In the genomic region with DNA sequence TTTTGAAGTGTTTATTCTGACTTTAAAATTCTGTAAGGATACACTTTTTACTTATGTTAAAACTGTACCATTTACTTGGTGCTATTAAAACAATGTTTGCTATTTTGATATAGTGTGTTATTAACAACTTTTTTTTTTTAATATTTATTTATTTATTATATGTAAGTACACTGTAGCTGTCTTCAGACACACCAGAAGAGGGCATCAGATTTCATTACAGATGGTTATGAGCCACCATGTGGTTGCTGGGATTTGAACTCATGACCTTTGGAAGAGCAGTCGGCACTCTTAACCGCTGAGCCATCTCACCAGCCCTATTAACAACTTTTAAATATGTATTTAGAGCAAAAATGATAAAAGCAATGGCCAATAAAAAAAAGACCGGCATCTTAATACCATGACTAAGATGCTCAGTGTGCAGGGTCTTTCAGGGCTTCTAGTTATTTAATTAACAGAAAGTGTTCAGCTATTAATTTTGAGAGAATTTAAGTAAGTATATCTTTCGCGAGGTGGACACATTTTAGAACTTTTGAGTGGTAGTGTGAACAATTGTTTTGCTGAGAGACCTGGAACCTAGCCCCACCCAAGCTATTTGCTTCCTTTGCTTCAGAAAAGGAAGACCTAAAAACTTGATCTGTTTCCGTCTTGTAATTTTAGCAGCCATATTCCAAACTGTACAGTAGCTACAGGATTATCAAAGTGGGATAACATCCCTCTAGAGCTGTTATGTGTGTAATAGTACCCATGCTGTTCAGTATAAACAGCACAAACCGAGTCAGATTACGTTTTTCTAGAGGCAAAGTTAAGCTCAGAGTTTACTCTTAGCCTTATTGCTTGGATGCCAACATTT, we compare ENCODE assay signal across 9 mouse cellular contexts. TPM values are rescaled to one million over a fixed set of nuclear protein-coding genes. Genes with fewer than 3 reads are reported as not detected.
A peak's percentile ranks its signal among the peaks of the same experiment; 100 is the strongest.
DNase-seq lines count a peak whose midpoint lies in the region; ATAC-seq and TF ChIP-seq lines count a peak whose summit lies in the region.
"Had no signal": no experiment of that assay in that cellular context is flagged by ENCODE, and none has a peak within 500 bp of the region (broad histone marks: within the 10 kb centered on the region; RNA-seq: fewer than 3 reads in every experiment).

No protein-coding gene starts in this region.

- no peak for TF ChIP-seq CTCF in cerebellum, adult 2 months (IDR thresholded peaks at IDR 0.05; ENCODE audit: borderline replicate concordance, insufficient read depth, low read depth, low read length)

- H3K9ac ChIP-seq in neural tube, embryonic 11.5 days (ENCODE audit: low read length) = 0 out of 2 replicates have a peak overlapping the region, but pooled peaks have one; percentile 35
- no peak overlapping the region for H3K9ac ChIP-seq in limb, embryonic 14.5 days (ENCODE audit: low read depth, low read length, severe bottlenecking)
- no peak overlapping the region for H3K9ac ChIP-seq in stomach, embryonic 15.5 days

- H3K4me3 ChIP-seq in cerebellum, adult 2 months (replicated peaks; ENCODE audit: insufficient read depth, low read depth, low read length) = peak overlapping the region; percentile 52
- H3K4me3 ChIP-seq in neural tube, embryonic 11.5 days (ENCODE audit: low read depth, low read length) = peak overlapping the region; percentile 63
- H3K4me3 ChIP-seq in limb, embryonic 14.5 days (replicated peaks; ENCODE audit: low read length) = peak overlapping the region; percentile 73
- H3K4me3 ChIP-seq in stomach, embryonic 15.5 days (replicated peaks) = peak overlapping the region; percentile 70

- no peak for DNase-seq in cerebellum, adult 2 months
- no peak for DNase-seq in cerebellum, postnatal 14 days
- no peak for DNase-seq in neural tube, embryonic 11.5 days (ENCODE audit: low spot score)
- no peak for DNase-seq in neural tube, embryonic 10.5 days (ENCODE audit: extremely low spot score, low spot score)
- no peak for DNase-seq in limb, embryonic 14.5 days (ENCODE audit: low spot score)
- DNase-seq in adrenal gland, adult 8-10 months = no peak
- DNase-seq in adipocyte (ENCODE audit: low spot score) = no peak

- no peak overlapping the region for H3K27ac ChIP-seq in cerebellum, adult 2 months (ENCODE audit: insufficient read depth, low read length)
- H3K27ac ChIP-seq in neural tube, embryonic 11.5 days (ENCODE audit: low read depth, low read length) = peak overlapping the region; percentile 27; the same call in 1 of the 2 replicates
- no peak overlapping the region for H3K27ac ChIP-seq in limb, embryonic 14.5 days (replicated peaks; ENCODE audit: low read depth, low read length)
- H3K27ac ChIP-seq in stomach, embryonic 15.5 days = peak overlapping the region; percentile 75

- no peaks in the 10 kb centered on the region for H3K4me1 ChIP-seq in cerebellum, adult 2 months (ENCODE audit: control insufficient read depth, insufficient read depth, low read length)
- H3K4me1 ChIP-seq in neural tube, embryonic 11.5 days (ENCODE audit: control insufficient read depth, insufficient read depth, low read length) = peaks cover 2% of the 10 kb centered on the region; the same call in 1 of the 2 replicates
- peaks cover 3% of the 10 kb centered on the region; the same call in 1 of the 2 replicates for H3K4me1 ChIP-seq in limb, embryonic 14.5 days (ENCODE audit: control insufficient read depth, insufficient read depth, low read length)
- H3K4me1 ChIP-seq in stomach, embryonic 15.5 days = no peaks in the 10 kb centered on the region

- TF ChIP-seq POLR2A in cerebellum, adult 2 months (IDR thresholded peaks at IDR 0.05; ENCODE audit: borderline replicate concordance, insufficient read depth, low read length) = no peak
- TF ChIP-seq POLR2A in limb, embryonic 14.5 days (IDR thresholded peaks at IDR 0.05; ENCODE audit: borderline replicate concordance, extremely low read depth, insufficient read depth, insufficient read length) = no peak

- WGBS in cerebellum, adult 2 months = 46% methylated on average over 8 of the region's 8 CpGs
- WGBS in neural tube, embryonic 11.5 days = 54% methylated on average over 8 of the region's 8 CpGs
- WGBS in limb, embryonic 14.5 days = 53% methylated on average over 8 of the region's 8 CpGs
- 44% methylated on average over 8 of the region's 8 CpGs for WGBS in stomach, embryonic 15.5 days

- H3K27me3 ChIP-seq in cerebellum, adult 2 months (ENCODE audit: control insufficient read depth, insufficient read depth, low read length) = no peaks in the 10 kb centered on the region
- no peaks in the 10 kb centered on the region for H3K27me3 ChIP-seq in neural tube, embryonic 11.5 days (ENCODE audit: control insufficient read depth, insufficient read depth, low read length)
- H3K27me3 ChIP-seq in limb, embryonic 14.5 days (ENCODE audit: control insufficient read depth, insufficient read depth, low read length) = no peaks in the 10 kb centered on the region
- no peaks in the 10 kb centered on the region for H3K27me3 ChIP-seq in stomach, embryonic 15.5 days (replicated peaks)

- ATAC-seq in neural tube, embryonic 11.5 days (ENCODE audit: insufficient read depth, low FRiP score, low TSS enrichment) = no peak
- no peak; the same call in 1 of the 2 replicates for ATAC-seq in limb, embryonic 14.5 days (ENCODE audit: low FRiP score, low read depth)
- no peak; the same call in 1 of the 2 replicates for ATAC-seq in stomach, embryonic 15.5 days (ENCODE audit: insufficient read depth, low FRiP score, low read depth)

- no peaks in the 10 kb centered on the region; the same call in 1 of the 2 replicates for H3K36me3 ChIP-seq in neural tube, embryonic 11.5 days (ENCODE audit: control insufficient read depth, insufficient read depth, low read length)
- peaks cover 10% of the 10 kb centered on the region for H3K36me3 ChIP-seq in limb, embryonic 14.5 days (ENCODE audit: control insufficient read depth, insufficient read depth, low read length)
- no peaks in the 10 kb centered on the region for H3K36me3 ChIP-seq in stomach, embryonic 15.5 days

- no peaks in the 10 kb centered on the region for H3K9me3 ChIP-seq in neural tube, embryonic 11.5 days (ENCODE audit: control insufficient read depth, low read length)
- H3K9me3 ChIP-seq in limb, embryonic 14.5 days (ENCODE audit: control insufficient read depth, low read length) = no peaks in the 10 kb centered on the region
- H3K9me3 ChIP-seq in stomach, embryonic 15.5 days = no peaks in the 10 kb centered on the region

- H3K4me2 ChIP-seq in neural tube, embryonic 11.5 days (ENCODE audit: low read depth) = peak overlapping the region; percentile 51
- peak overlapping the region; percentile 50 for H3K4me2 ChIP-seq in limb, embryonic 14.5 days (replicated peaks; ENCODE audit: low read depth, low read length, severe bottlenecking)
- peak overlapping the region; percentile 54 for H3K4me2 ChIP-seq in stomach, embryonic 15.5 days

RNA-seq across cellular contexts. Expression of gene Golph3l, which starts 0.8 kb away (rescaled TPM):
- 22.7 and 24.1 TPM in 2 replicates for polyA plus RNA-seq in cerebellum, adult 2 months (2012; rRNA removed)
- polyA plus RNA-seq in neural tube, embryonic 11.5 days (2014; fragmentation: Nextera tagmentation; extraction: Ambion mirVana) = 41.2 and 41.5 TPM in 2 replicates
- polyA plus RNA-seq in limb, embryonic 14.5 days (2012; rRNA removed) = 19.0 and 23.8 TPM in 2 replicates
- polyA plus RNA-seq in limb, embryonic 14.5 days (2014; fragmentation: Nextera tagmentation; extraction: Ambion mirVana) = 32.2 and 34.7 TPM in 2 replicates
- 36.5 and 39.0 TPM in 2 replicates for polyA plus RNA-seq in stomach, embryonic 15.5 days (2015; fragmentation: Nextera tagmentation; extraction: Ambion mirVana)
- total RNA-seq in adrenal gland, adult 8-10 months (2022) = 10 to 100 TPM; 53.5 to 63.5 (median 61.5) TPM

RNA-seq across cellular contexts. Expression of gene Hormad1, which starts 28.5 kb away (rescaled TPM):
- polyA plus RNA-seq in cerebellum, adult 2 months (2012; rRNA removed) = not detected in 2 replicates
- polyA plus RNA-seq in neural tube, embryonic 11.5 days (2014; fragmentation: Nextera tagmentation; extraction: Ambion mirVana) = not detected in 2 replicates
- not detected in 2 replicates for polyA plus RNA-seq in limb, embryonic 14.5 days (2012; rRNA removed)
- not detected in 2 replicates for polyA plus RNA-seq in limb, embryonic 14.5 days (2014; fragmentation: Nextera tagmentation; extraction: Ambion mirVana)
- not detected in 2 replicates for polyA plus RNA-seq in stomach, embryonic 15.5 days (2015; fragmentation: Nextera tagmentation; extraction: Ambion mirVana)
- not detected for total RNA-seq in adrenal gland, adult 8-10 months (2022)
- total RNA-seq: left cerebral cortex, postnatal 36 days had no signal

RNA-seq across cellular contexts. Expression of gene Ensa, which starts 36.8 kb away (rescaled TPM):
- polyA plus RNA-seq in cerebellum, adult 2 months (2012; rRNA removed) = 84.5 and 88.8 TPM in 2 replicates
- polyA plus RNA-seq in neural tube, embryonic 11.5 days (2014; fragmentation: Nextera tagmentation; extraction: Ambion mirVana) = 84.4 TPM in 2 replicates
- polyA plus RNA-seq in limb, embryonic 14.5 days (2012; rRNA removed) = 32.6 and 43.4 TPM in 2 replicates
- polyA plus RNA-seq in limb, embryonic 14.5 days (2014; fragmentation: Nextera tagmentation; extraction: Ambion mirVana) = 67.8 and 74.7 TPM in 2 replicates
- 65.6 and 71.0 TPM in 2 replicates for polyA plus RNA-seq in stomach, embryonic 15.5 days (2015; fragmentation: Nextera tagmentation; extraction: Ambion mirVana)
- total RNA-seq in adrenal gland, adult 8-10 months (2022) = 100 to 1,000 TPM; 102 to 141 (median 119) TPM

Comparison
In these comparisons a context has a peak if more than half of its experiments do, and no peak if none do; other contexts are left out.
1. H3K27ac ChIP-seq: peak in neural tube, embryonic 11.5 days (single experiment) and stomach, embryonic 15.5 days (single experiment); none in cerebellum, adult 2 months (single experiment) and limb, embryonic 14.5 days (single experiment).
2. Peak in every context shown above with its lines, with median percentiles within 50 percentile points of each other: H3K4me3 ChIP-seq and H3K4me2 ChIP-seq.